Mouse (Mus musculus): ENCODE results near the gene Kif26a.

Gene Kif26a

GRCm38 (mm10) chr12:112215545-112215944 is 69.5 kb downstream of the Kif26a start:
- DNase-seq (ENCODE audit: low read depth, low spot score) = no peak

- no peak for DNase-seq (ENCODE audit: low read depth, low spot score)
Observed at GRCm38 (mm10) chr12:112217021-112217420, 71.0 kb downstream of the Kif26a start.

GRCm38 (mm10) chr12:112217681-112218080 is 71.7 kb downstream of the Kif26a start:
- no peak for DNase-seq (ENCODE audit: low read depth, low spot score)

- no peak for DNase-seq (ENCODE audit: low read depth, low spot score)
Observed at GRCm38 (mm10) chr12:112221290-112221689, 75.3 kb downstream of the Kif26a start.

- no peak for DNase-seq (ENCODE audit: low read depth, low spot score)
Observed at GRCm38 (mm10) chr12:112221754-112222439, 75.9 kb downstream of the Kif26a start.

GRCm38 (mm10) chr12:112223721-112224337 is 77.8 kb downstream of the Kif26a start:
- DNase-seq (ENCODE audit: low read depth, low spot score) = no peak

- no peak for DNase-seq (ENCODE audit: low read depth, low spot score)
Observed at GRCm38 (mm10) chr12:112226238-112226637, 80.2 kb downstream of the Kif26a start.

GRCm38 (mm10) chr12:112226656-112227055 is 80.6 kb downstream of the Kif26a start:
- DNase-seq (ENCODE audit: low read depth, low spot score) = no peak

GRCm38 (mm10) chr12:112229084-112229483 is 83.1 kb downstream of the Kif26a start:
- no peak for DNase-seq (ENCODE audit: low read depth, low spot score)

GRCm38 (mm10) chr12:112230196-112230595 is 84.2 kb downstream of the Kif26a start:
- DNase-seq (ENCODE audit: low read depth, low spot score) = no peak
